Mouse (Mus musculus): ENCODE results near the gene 2310022B05Rik.

Gene 2310022B05Rik

DNA sequence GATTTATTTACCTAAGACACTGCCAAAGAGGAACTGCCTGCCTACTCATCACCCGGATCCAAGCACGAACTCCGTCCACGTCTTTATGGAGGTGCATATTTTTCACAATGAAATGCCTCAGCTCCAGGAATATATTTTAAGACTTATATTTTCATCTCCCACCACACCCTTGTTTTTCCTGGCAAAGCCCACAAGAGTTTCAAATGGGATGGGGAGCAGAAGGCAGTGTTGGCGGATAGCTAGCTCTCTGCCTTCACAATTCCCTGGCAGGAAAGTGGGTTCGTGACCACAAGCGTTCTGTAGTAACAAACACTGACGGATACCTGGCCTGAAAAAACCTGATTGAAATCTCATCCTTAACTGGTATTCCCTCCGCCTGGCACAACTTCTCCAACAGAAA lies 1.4 kb downstream of the 2310022B05Rik start:
- no peak for DNase-seq (ENCODE audit: low spot score)

DNA sequence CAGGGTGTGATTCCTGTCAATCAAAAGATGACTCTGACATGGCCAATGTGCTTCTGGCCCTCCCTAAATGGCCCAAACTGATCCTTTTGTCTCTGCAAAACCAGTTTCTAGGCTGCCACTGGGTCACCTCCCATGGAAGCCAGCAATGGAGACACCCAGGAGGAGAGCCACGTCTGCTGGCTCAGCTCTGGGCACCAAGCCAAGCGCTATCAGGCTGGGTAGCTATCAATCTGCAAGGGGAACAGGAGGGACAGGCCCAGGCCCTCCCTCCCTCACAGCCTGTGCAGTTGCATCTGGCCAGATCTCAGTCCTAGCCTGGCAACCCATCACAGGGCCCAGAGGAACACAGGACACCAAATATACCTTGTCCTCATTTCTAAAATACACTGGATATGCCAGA lies 4.8 kb downstream of the 2310022B05Rik start:
- peak; percentile 91 for DNase-seq (ENCODE audit: low spot score)

- DNase-seq (ENCODE audit: low spot score), result no peak
Measured at GRCm38 (mm10) chr8:124657961-124658360, 5.2 kb downstream of the 2310022B05Rik start.

- DNase-seq (ENCODE audit: low spot score), result no peak
Measured at GRCm38 (mm10) chr8:124653568-124654475, 9.3 kb downstream of the 2310022B05Rik start.

DNA sequence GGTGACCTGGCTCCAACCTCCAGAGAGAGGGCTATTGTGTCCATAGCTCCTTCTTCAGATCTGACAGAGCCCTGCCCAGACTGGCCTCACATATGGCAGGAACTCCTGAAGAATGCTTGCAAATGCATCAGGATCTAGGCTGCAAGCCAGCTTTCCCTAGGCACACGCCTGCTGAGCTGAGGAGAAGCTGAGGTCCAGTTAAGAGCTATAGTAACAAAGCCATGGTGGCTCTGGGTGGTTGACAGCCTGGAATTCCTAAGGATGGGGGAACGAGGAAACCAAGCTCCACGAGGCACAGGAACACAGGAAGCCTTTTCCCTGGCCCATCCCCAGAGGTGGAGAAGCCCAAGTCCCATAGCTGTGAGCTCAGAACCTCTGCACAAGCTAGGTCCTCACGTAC lies 10.6 kb downstream of the 2310022B05Rik start:
- DNase-seq (ENCODE audit: low spot score), result no peak

GRCm38 (mm10) chr8:124651776-124652175 lies 11.4 kb downstream of the 2310022B05Rik start:
- no peak for DNase-seq (ENCODE audit: low spot score)

DNA sequence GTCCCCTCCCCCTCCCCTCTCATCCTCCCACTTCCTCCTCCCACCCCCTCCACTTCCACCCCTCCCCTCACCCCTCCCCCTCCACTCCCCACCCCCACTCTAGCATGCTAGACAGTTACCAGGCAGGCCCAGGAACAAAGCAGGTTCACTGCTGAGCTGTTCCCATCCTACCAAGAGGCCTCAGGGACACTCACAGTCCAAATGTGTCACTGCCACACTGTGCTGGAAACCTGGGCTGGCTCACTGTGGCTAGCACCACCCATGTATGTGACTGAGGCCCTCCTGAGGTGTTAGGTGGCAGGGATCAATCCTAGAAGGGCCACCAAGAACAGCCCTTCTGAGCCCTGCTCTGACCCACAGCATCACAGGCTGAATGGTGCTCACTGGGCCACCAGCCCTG lies 14.9 kb downstream of the 2310022B05Rik start:
- no peak for DNase-seq (ENCODE audit: low spot score)

GRCm38 (mm10) chr8:124643540-124644339 lies 19.4 kb downstream of the 2310022B05Rik start:
- DNase-seq (ENCODE audit: low spot score), result no peak

DNA sequence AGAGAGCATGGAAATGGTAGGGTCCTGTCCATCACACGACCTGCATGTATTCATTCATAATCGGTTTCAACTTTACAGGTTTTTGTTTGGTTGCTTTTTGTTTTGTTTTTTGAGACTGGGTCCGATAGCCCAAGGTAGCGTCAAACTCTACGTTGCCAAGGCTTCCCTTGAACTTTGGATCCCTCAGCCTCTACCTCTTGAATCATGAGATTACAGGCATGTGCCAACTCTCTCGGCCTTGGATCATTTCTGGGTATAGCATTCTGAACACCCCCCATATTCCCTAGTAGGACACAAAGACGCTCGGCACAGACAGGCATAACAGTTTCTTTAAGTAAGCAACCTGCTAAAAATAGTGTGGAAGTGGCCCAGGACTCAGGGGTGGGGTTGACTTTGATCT lies 21.6 kb downstream of the 2310022B05Rik start:
- DNase-seq (ENCODE audit: low spot score), result no peak

GRCm38 (mm10) chr8:124635247-124635502 lies 28.0 kb downstream of the 2310022B05Rik start:
- DNase-seq (ENCODE audit: low spot score), result no peak

GRCm38 (mm10) chr8:124634411-124635246 lies 28.5 kb downstream of the 2310022B05Rik start:
- no peak for DNase-seq (ENCODE audit: low spot score)

DNA sequence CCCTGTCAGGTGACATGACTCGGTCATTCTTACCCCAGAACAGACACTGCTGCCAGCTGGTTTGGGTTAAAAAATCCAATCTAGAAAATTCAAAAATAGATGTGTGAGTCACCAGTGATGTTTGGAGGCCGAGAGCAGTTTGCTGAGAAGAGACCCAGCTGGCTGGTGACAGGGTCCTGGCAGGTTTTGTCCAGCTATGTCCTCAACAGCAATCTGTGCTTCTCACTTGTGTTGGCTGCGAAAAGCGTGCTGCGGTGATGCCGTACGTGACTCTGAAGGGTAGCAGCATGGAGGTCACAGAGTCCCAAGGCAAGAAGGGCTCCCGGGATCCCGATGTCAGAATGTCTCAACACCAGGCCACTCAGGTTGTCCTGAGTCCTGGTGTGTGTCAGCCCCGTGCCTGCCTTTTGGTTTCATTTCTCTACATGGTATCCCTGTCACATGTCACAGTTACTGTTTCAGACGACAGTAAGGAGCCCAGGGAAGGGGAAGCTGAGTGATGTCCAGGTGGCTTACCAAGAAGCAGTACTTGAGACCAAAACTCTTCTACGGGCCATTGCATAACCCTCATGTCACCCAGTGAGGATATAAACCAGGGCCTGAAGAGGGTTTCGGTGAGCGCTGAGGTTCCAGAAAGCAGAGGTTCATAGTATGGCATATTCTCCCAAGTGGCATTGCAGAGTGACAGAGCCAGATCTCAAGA lies 30.0 kb downstream of the 2310022B05Rik start:
- DNase-seq (ENCODE audit: low spot score), result peak; percentile 34

GRCm38 (mm10) chr8:124631966-124632365 lies 31.2 kb downstream of the 2310022B05Rik start:
- no peak for DNase-seq (ENCODE audit: low spot score)

DNA sequence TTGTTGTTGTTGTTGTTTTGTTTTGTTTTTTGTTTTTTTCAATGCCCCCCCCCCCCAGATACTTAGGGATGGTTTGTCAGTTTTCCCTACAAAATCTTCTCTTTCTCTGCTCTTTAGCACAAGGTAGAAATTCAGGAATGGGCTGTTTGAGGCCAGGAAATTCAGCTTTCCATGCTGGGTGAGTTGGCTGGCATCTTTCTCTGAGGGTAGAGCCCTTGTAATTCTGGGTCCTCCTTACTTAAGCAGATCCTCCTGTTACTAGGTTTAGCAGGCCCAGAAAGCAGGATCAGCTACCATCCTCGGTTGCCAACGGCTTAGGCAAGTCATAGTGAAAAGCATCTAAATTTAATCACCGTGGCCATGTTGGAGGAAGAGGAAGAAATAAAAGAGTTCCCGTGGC lies 32.3 kb downstream of the 2310022B05Rik start:
- no peak for DNase-seq (ENCODE audit: low spot score)

DNA sequence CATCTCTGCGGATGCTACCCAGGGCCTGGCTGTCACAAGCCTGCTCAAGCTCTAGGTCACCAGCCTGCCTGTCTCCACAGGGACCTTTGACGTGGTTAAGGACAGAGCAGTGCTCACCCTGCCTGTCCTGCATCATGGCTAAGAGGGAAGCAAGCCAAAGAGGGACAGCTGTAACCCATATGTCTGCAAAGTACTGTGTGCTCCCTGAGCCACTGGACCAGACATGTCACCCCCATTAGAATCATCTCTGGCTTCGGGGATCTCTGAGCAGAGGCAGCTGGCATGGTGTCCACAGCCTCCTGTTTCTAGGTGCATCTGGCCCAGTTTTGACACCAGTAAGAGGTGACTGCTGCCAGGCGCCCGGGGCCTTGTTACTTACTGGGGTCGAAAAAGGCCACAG lies 32.7 kb downstream of the 2310022B05Rik start:
- DNase-seq (ENCODE audit: low spot score), result peak; percentile 32

DNA sequence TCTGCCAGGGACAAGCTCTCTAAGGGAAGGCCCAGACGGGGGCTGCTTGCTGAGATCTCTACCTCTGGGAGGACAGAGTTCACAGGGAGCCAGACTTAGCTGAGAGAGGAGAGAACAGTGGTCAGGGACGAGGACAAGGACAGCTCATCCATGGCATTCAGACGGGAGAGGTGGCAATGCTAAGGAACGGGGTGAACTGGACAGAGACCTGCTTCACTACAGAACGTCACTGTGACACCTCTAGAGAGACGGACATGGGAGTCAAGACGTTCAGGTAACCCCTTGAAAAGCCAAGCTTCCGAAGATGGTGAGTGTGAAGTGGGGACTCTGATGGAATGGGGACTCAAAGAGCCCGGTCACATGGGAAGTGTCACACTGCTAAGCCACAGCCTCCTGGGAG lies 36.9 kb downstream of the 2310022B05Rik start:
- DNase-seq (ENCODE audit: low spot score), result no peak

DNA sequence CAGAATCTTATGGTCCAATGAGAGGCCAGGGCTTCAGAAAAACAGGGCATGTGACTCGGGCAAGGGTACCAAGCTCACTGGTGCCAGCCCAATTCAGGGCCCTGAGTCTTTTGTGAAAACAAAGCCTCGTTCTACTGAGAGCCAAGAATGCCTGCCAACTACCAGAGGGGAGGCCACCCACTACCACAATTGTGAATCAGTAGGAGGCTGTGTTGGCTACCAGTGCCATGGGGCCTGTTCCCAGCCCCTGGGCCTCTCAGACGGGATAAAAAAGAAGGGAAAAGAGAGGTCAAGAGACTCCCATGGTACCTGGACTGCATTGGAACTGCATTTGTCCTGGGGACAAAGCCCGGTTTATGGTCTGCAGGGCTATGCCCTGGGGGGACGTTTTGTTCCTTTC lies 41.9 kb downstream of the 2310022B05Rik start:
- DNase-seq (ENCODE audit: low spot score), result no peak

GRCm38 (mm10) chr8:124618252-124618651 lies 44.9 kb downstream of the 2310022B05Rik start:
- DNase-seq (ENCODE audit: low spot score), result no peak

DNA sequence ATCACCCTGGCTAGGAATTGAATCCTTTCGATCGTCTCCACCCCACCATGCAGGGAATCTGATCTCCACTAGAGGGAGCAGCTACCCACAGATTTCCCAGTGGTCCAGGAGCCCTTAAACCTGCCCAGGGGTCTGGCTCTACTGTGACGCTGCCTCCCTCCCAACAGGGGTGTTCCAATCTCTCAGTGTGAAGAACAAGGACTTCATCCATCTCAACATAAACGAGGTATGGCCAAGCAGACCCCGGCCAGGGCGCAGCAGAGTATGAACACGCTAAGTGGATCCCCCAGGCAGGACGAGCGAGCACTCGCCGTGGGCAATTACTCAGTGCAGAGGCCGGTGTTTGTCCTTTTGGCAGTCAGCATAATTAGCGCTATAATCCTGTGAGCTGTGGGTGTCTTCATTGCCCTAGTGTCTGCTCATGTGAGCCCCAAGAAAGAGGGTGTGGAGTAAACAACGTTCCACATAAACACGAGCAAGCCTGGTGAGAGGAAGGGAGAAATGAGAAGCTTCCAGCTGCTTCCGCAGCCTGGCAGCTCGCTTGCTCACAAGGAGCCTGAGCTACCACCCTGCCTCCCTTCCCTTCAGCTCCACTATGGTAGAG lies 45.8 kb downstream of the 2310022B05Rik start:
- DNase-seq (ENCODE audit: low spot score), result peak; percentile 87

DNA sequence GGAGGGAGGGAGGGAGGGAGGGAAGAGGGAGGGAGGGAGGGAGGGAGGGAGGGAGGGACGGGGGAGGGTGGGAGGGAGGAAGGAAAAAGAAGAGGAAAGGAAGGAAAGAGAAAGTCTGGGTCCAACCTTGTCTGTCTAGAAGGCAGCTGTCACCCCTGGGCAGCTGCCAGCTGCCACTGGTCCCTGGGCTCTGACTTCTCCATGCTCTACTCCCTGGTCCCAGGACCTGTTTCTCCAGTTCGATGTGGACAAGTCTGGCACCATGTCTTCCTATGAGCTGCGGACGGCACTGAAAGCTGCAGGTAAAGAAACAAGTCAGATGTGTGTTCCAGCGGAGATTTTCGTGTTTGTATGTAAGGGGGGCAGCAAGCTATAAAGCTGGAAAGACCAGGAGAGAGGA lies 48.8 kb downstream of the 2310022B05Rik start:
- no peak for DNase-seq (ENCODE audit: low spot score)

DNA sequence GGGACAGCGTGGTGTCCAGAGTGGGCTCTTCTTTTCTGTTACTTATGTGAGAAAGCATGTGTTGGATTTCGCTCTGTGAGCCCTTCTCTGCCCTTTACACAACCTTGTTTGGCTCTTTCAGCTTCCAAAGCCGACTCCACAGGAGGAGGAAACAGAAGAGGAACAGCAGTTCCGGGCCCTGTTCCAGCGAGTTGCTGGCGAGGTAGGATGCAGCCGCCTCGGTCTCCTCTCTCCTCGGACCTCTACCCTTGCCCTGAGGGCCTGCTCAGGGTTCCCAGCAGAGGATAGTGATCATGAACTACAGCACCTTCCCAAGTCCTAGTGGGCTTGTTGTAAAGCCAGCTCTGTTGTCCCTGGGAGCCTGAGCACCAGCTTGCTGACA lies 54.2 kb downstream of the 2310022B05Rik start:
- no peak for DNase-seq (ENCODE audit: low spot score)

All from MN1 (cell line).